Mouse (Mus musculus): Measurements from ENCODE around the gene Fgfr2.

DNA sequence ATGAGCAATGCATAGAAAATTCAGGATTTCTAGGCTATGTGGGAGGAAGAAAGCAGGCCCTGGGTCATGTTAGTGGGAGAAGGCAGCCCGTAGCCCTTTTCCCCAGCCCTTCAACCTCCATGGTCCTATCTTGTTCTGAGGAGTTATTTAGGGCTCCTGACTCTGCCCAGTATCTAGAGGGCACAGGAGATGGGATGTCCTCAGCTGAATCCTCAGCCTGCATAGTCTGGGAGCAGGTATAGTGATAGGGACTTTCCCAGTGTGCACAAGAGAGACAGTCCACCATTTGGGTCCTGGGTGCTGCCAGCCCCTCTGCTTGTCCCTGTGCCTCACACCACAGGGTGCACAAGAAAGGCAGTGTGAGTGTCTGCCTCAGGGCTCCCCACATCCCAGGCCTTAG, 2144.6 kb downstream of the Fgfr2 start:
- TF ChIP-seq ZNF384 (IDR thresholded peaks at IDR 0.05; ENCODE audit: low read depth, low read length) (no peak), HCFC1 (IDR thresholded peaks at IDR 0.05; ENCODE audit: borderline replicate concordance, insufficient read depth, low read length) (no peak), ZC3H11A (IDR thresholded peaks at IDR 0.05; ENCODE audit: borderline replicate concordance, low read depth, low read length) (no peak)
